In the genomic region with DNA sequence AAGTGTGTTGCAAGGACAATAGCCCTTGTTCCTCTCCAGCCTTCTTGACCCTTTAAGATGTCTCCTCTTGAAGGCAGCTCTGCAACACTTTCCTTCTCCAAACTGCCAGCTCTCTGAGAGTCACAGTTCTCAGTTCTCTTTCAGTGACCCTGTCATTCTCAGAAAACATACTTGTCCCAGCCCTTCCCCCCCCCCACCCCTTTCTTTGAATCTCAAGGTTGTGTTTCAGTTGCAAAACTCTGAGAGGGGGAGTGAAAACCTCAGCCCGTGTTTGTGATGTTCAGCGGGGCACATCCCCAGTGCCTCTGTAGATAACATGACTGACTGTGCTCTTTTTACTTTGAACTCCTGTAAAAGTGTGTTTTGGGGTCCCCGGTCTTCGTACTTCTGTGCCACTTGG, we compare ENCODE assay signal across 9 mouse cellular contexts. TPM values are rescaled to one million over a fixed set of nuclear protein-coding genes. Genes with fewer than 3 reads are reported as not detected.
A peak's percentile ranks its signal among the peaks of the same experiment; 100 is the strongest.
DNase-seq lines count a peak whose midpoint lies in the region; ATAC-seq lines count a peak whose summit lies in the region.
"Had no signal": no experiment of that assay in that cellular context is flagged by ENCODE, and none has a peak within 500 bp of the region (broad histone marks: within the 10 kb centered on the region; RNA-seq: fewer than 3 reads in every experiment).

No protein-coding gene starts in this region.

- H3K4me1 ChIP-seq in forebrain, embryonic 13.5 days: peaks cover 10% of the 10 kb centered on the region; the same call in 1 of the 2 replicates
- H3K4me1 ChIP-seq in forebrain, embryonic 15.5 days: peaks cover 9% of the 10 kb centered on the region
- peaks cover 18% of the 10 kb centered on the region for H3K4me1 ChIP-seq in midbrain, embryonic 10.5 days
- H3K4me1 ChIP-seq in midbrain, embryonic 13.5 days (replicated peaks): peaks cover 12% of the 10 kb centered on the region; the same call in 1 of the 2 replicates
- H3K4me1 ChIP-seq in liver, embryonic 11.5 days (replicated peaks; ENCODE audit: control insufficient read depth, insufficient read depth, low read length): peaks cover 12% of the 10 kb centered on the region; the same call in 1 of the 2 replicates

- DNase-seq in midbrain, embryonic 10.5 days (ENCODE audit: low spot score): no peak
- no peak for DNase-seq in liver, embryonic 11.5 days (ENCODE audit: low spot score)
- peak; percentile 64 for DNase-seq in thymus, postnatal 0 days (ENCODE audit: low spot score)
- DNase-seq in urinary bladder, postnatal 4 days (ENCODE audit: low spot score in 2 of 2): no peak
- no peak for DNase-seq in embryo, embryonic 9.5 days (ENCODE audit: extremely low spot score)

- H3K9ac ChIP-seq in forebrain, embryonic 13.5 days: no peak overlapping the region
- no peak overlapping the region for H3K9ac ChIP-seq in forebrain, embryonic 15.5 days (replicated peaks)
- no peak overlapping the region for H3K9ac ChIP-seq in midbrain, embryonic 13.5 days (replicated peaks)
- H3K9ac ChIP-seq in liver, embryonic 11.5 days (ENCODE audit: low read depth, low read length): 0 out of 2 replicates have a peak overlapping the region, but pooled peaks have one; percentile 22

- no peak overlapping the region for H3K27ac ChIP-seq in forebrain, embryonic 13.5 days
- no peak overlapping the region for H3K27ac ChIP-seq in forebrain, embryonic 15.5 days (replicated peaks)
- no peak overlapping the region for H3K27ac ChIP-seq in midbrain, embryonic 10.5 days (replicated peaks)
- H3K27ac ChIP-seq in midbrain, embryonic 13.5 days: no peak overlapping the region
- H3K27ac ChIP-seq in liver, embryonic 11.5 days (ENCODE audit: low read depth, low read length): no peak overlapping the region

- peaks cover 44% of the 10 kb centered on the region for H3K27me3 ChIP-seq in forebrain, embryonic 13.5 days
- H3K27me3 ChIP-seq in forebrain, embryonic 15.5 days: peaks cover 12% of the 10 kb centered on the region; the same call in 1 of the 2 replicates
- H3K27me3 ChIP-seq in midbrain, embryonic 10.5 days (ENCODE audit: low read depth, poor library complexity, severe bottlenecking): peaks cover 61% of the 10 kb centered on the region
- H3K27me3 ChIP-seq in midbrain, embryonic 13.5 days: peaks cover 39% of the 10 kb centered on the region
- peaks cover 19% of the 10 kb centered on the region for H3K27me3 ChIP-seq in liver, embryonic 11.5 days (replicated peaks; ENCODE audit: control insufficient read depth, insufficient read depth, low read length)

- no peak overlapping the region for H3K4me3 ChIP-seq in forebrain, embryonic 13.5 days
- no peak overlapping the region for H3K4me3 ChIP-seq in forebrain, embryonic 15.5 days
- H3K4me3 ChIP-seq in midbrain, embryonic 10.5 days: peak overlapping the region; percentile 55; the same call in 1 of the 2 replicates
- H3K4me3 ChIP-seq in midbrain, embryonic 13.5 days (replicated peaks): no peak overlapping the region
- peak overlapping the region; percentile 42 for H3K4me3 ChIP-seq in liver, embryonic 11.5 days (ENCODE audit: low read depth, low read length)

- H3K36me3 ChIP-seq in forebrain, embryonic 13.5 days (ENCODE audit: poor library complexity, severe bottlenecking): no peaks in the 10 kb centered on the region
- no peaks in the 10 kb centered on the region for H3K36me3 ChIP-seq in forebrain, embryonic 15.5 days
- no peaks in the 10 kb centered on the region for H3K36me3 ChIP-seq in midbrain, embryonic 10.5 days
- no peaks in the 10 kb centered on the region for H3K36me3 ChIP-seq in midbrain, embryonic 13.5 days
- H3K36me3 ChIP-seq in liver, embryonic 11.5 days (ENCODE audit: control insufficient read depth, insufficient read depth, low read length): no peaks in the 10 kb centered on the region

- ATAC-seq in forebrain, embryonic 13.5 days: no peak
- no peak for ATAC-seq in forebrain, embryonic 15.5 days (replicated peaks)
- no peak for ATAC-seq in midbrain, embryonic 13.5 days
- ATAC-seq in liver, embryonic 11.5 days (replicated peaks; ENCODE audit: low FRiP score): no peak

- peak overlapping the region; percentile 79; the same call in 1 of the 2 replicates for H3K4me2 ChIP-seq in forebrain, embryonic 13.5 days
- H3K4me2 ChIP-seq in forebrain, embryonic 15.5 days (replicated peaks): no peak overlapping the region
- H3K4me2 ChIP-seq in midbrain, embryonic 13.5 days (replicated peaks): no peak overlapping the region
- peak overlapping the region; percentile 62 for H3K4me2 ChIP-seq in liver, embryonic 11.5 days

- H3K9me3 ChIP-seq in forebrain, embryonic 13.5 days (replicated peaks): no peaks in the 10 kb centered on the region
- H3K9me3 ChIP-seq in forebrain, embryonic 15.5 days: no peaks in the 10 kb centered on the region
- no peaks in the 10 kb centered on the region for H3K9me3 ChIP-seq in midbrain, embryonic 10.5 days (replicated peaks)
- no peaks in the 10 kb centered on the region for H3K9me3 ChIP-seq in midbrain, embryonic 13.5 days
- H3K9me3 ChIP-seq in liver, embryonic 11.5 days (ENCODE audit: control insufficient read depth, low read length): no peaks in the 10 kb centered on the region

- WGBS in forebrain, embryonic 13.5 days: 65% methylated on average over 4 of the region's 4 CpGs
- 51% methylated on average over 4 of the region's 4 CpGs for WGBS in forebrain, embryonic 15.5 days
- WGBS in midbrain, embryonic 10.5 days: 61% methylated on average over 4 of the region's 4 CpGs
- WGBS in midbrain, embryonic 13.5 days: 65% methylated on average over 4 of the region's 4 CpGs
- WGBS in liver, embryonic 11.5 days: 38% methylated on average over 4 of the region's 4 CpGs

RNA-seq across cellular contexts. Expression of gene Il10ra, which starts 0.9 kb away (rescaled TPM):
- 0.32 and 0.50 TPM in 2 replicates for polyA plus RNA-seq in forebrain, embryonic 13.5 days (2015; fragmentation: Nextera tagmentation; extraction: Ambion mirVana)
- polyA plus RNA-seq in forebrain, embryonic 15.5 days (2015; fragmentation: Nextera tagmentation; extraction: Ambion mirVana): 0.42 and 0.49 TPM in 2 replicates
- polyA plus RNA-seq in midbrain, embryonic 10.5 days (2016; fragmentation: Nextera tagmentation; extraction: Ambion mirVana): 0.62 and 0.89 TPM in 2 replicates
- polyA plus RNA-seq in midbrain, embryonic 13.5 days (2015; fragmentation: Nextera tagmentation; extraction: Ambion mirVana): 0.45 and 0.62 TPM in 2 replicates
- 5.4 and 6.6 TPM in 2 replicates for polyA plus RNA-seq in liver, embryonic 11.5 days (2014; fragmentation: Nextera tagmentation; extraction: Ambion mirVana)
- polyA plus RNA-seq in thymus, postnatal 0 days (2015; fragmentation: Nextera tagmentation; extraction: Ambion mirVana): 6.0 and 6.6 TPM in 2 replicates
- polyA plus RNA-seq: C2C12 had no signal

RNA-seq across cellular contexts. Expression of gene Tmprss13, which starts 50.8 kb away (rescaled TPM):
- not detected in 2 replicates for polyA plus RNA-seq in forebrain, embryonic 13.5 days (2015; fragmentation: Nextera tagmentation; extraction: Ambion mirVana)
- polyA plus RNA-seq in forebrain, embryonic 15.5 days (2015; fragmentation: Nextera tagmentation; extraction: Ambion mirVana): not detected in 2 replicates
- polyA plus RNA-seq in midbrain, embryonic 10.5 days (2016; fragmentation: Nextera tagmentation; extraction: Ambion mirVana): 0.05 TPM in 1 of 2 replicates, not detected in the other
- not detected in 2 replicates for polyA plus RNA-seq in midbrain, embryonic 13.5 days (2015; fragmentation: Nextera tagmentation; extraction: Ambion mirVana)
- polyA plus RNA-seq in liver, embryonic 11.5 days (2014; fragmentation: Nextera tagmentation; extraction: Ambion mirVana): 0.08 TPM in 1 of 2 replicates, not detected in the other
- polyA plus RNA-seq in thymus, postnatal 0 days (2015; fragmentation: Nextera tagmentation; extraction: Ambion mirVana): 0.18 and 0.33 TPM in 2 replicates
- polyA plus RNA-seq: C2C12 had no signal

Comparison
In these comparisons a context has a peak if more than half of its experiments do, and no peak if none do; other contexts are left out.
1. H3K4me2 ChIP-seq: peak in forebrain, embryonic 13.5 days (single experiment) and liver, embryonic 11.5 days (single experiment); none in forebrain, embryonic 15.5 days (single experiment) and midbrain, embryonic 13.5 days (single experiment).
2. H3K4me3 ChIP-seq: peak in midbrain, embryonic 10.5 days (single experiment) and liver, embryonic 11.5 days (single experiment); none in forebrain, embryonic 13.5 days (single experiment), forebrain, embryonic 15.5 days (single experiment) and midbrain, embryonic 13.5 days (single experiment).